Mouse (Mus musculus) ovary, adult 10 weeks (tissue): ENCODE data around the gene Fam151a. TPM values are rescaled to one million over a fixed set of nuclear protein-coding genes. Genes with fewer than 3 reads are reported as not detected.

ENCODE experiments used
- polyA plus RNA-seq: library from polyadenylated mRNA; stranded (reverse); fragments of 350-450 nt; fragmentation: Illumina TruSeq; extraction: RNeasy Lipid Tissue Mini Kit (QIAGEN cat#74804); gene quantifications from one replicate; pipeline ENCODE4 v1.2.3, GENCODE M21; 2014

Fam151a gene
- not detected for polyA plus RNA-seq

GRCm38 (mm10) chr4:106733636-106734035, at the start of gene Fam151a:
Gene Fam151a, plus strand, starts transcription at chr4:106733889.

GRCm38 (mm10) chr4:106730814-106731213, 2.9 kb upstream of the Fam151a start, which contains the start of gene Mroh7:
Gene Mroh7, minus strand, starts transcription at chr4:106730925.

Other genes with a start within 250 kb of the Fam151a start
- not detected for gene Bsnd, start 241.6 kb upstream of the Fam151a start, polyA plus RNA-seq
- gene Dhcr24, start 172.9 kb upstream of the Fam151a start, polyA plus RNA-seq: 3.9 TPM
- gene Lexm, start 116.6 kb upstream of the Fam151a start, polyA plus RNA-seq: not detected
- not detected for gene Ttc22, start 111.5 kb upstream of the Fam151a start, polyA plus RNA-seq
- 1.6 TPM for gene Pars2, start 82.8 kb upstream of the Fam151a start, polyA plus RNA-seq
- gene Ttc4, start 54.9 kb upstream of the Fam151a start, polyA plus RNA-seq: 29.4 TPM
- gene Mroh7, start 3.0 kb upstream of the Fam151a start, polyA plus RNA-seq: not detected
- gene Acot11, start 71.1 kb downstream of the Fam151a start, polyA plus RNA-seq: 1.7 TPM
- gene Ssbp3, start 176.8 kb downstream of the Fam151a start, polyA plus RNA-seq: 119 TPM